15 mouse cellular contexts compared by ENCODE assay signal in genomic region chr4:23787417-23788204, GRCm38 (mm10).
A peak's percentile ranks its signal among the peaks of the same experiment; 100 is the strongest.
DNase-seq lines count a peak whose midpoint lies in the region; ATAC-seq and TF ChIP-seq lines count a peak whose summit lies in the region.
"Had no signal": no experiment of that assay in that cellular context is flagged by ENCODE, and none has a peak within 500 bp of the region (broad histone marks: within the 10 kb centered on the region; RNA-seq: fewer than 3 reads in every experiment).

No protein-coding gene starts in this region.

- H3K4me3 ChIP-seq in forebrain, embryonic 10.5 days = peak overlapping the region; percentile 12; the same call in 1 of the 2 replicates
- no peak overlapping the region for H3K4me3 ChIP-seq in hindbrain, embryonic 14.5 days (replicated peaks; ENCODE audit: low read length)
- H3K4me3 ChIP-seq in midbrain, postnatal 0 days (ENCODE audit: low read depth, low read length) = no peak overlapping the region
- H3K4me3 ChIP-seq: heart, adult 2 months; kidney, embryonic 15.5 days; limb, embryonic 15.5 days; lung, embryonic 15.5 days had no signal

- ATAC-seq in hindbrain, embryonic 14.5 days (ENCODE audit: low FRiP score) = peak; percentile 92
- peak; percentile 56; the same call in 1 of the 2 replicates for ATAC-seq in midbrain, postnatal 0 days (ENCODE audit: low FRiP score)

- intact Hi-C loops in heart, postnatal 14 days (cut with DNase I) = no loop called here

- peaks cover 61% of the 10 kb centered on the region for H3K27me3 ChIP-seq in forebrain, embryonic 10.5 days (ENCODE audit: poor library complexity, severe bottlenecking)
- no peaks in the 10 kb centered on the region for H3K27me3 ChIP-seq in hindbrain, embryonic 14.5 days (ENCODE audit: control insufficient read depth, insufficient read depth, low read length)
- H3K27me3 ChIP-seq in midbrain, postnatal 0 days (ENCODE audit: insufficient read depth, low read length) = no peaks in the 10 kb centered on the region
- H3K27me3 ChIP-seq: kidney, embryonic 15.5 days; limb, embryonic 15.5 days; lung, embryonic 15.5 days had no signal

- H3K4me2 ChIP-seq in hindbrain, embryonic 14.5 days (replicated peaks) = no peak overlapping the region; the same call in 1 of the 2 replicates
- no peak overlapping the region for H3K4me2 ChIP-seq in midbrain, postnatal 0 days (ENCODE audit: low read depth, low read length, poor library complexity, severe bottlenecking)
- H3K4me2 ChIP-seq: kidney, embryonic 15.5 days; limb, embryonic 15.5 days; lung, embryonic 15.5 days had no signal

- H3K27ac ChIP-seq in forebrain, embryonic 10.5 days = peak overlapping the region; percentile 76
- peak overlapping the region; percentile 39 for H3K27ac ChIP-seq in hindbrain, embryonic 14.5 days
- H3K27ac ChIP-seq in midbrain, postnatal 0 days (ENCODE audit: low read depth, low read length) = no peak overlapping the region
- H3K27ac ChIP-seq: heart, adult 2 months; kidney, embryonic 15.5 days; limb, embryonic 15.5 days; lung, embryonic 15.5 days had no signal

- H3K36me3 ChIP-seq in forebrain, embryonic 10.5 days (replicated peaks) = no peaks in the 10 kb centered on the region
- no peaks in the 10 kb centered on the region for H3K36me3 ChIP-seq in hindbrain, embryonic 14.5 days (replicated peaks; ENCODE audit: control insufficient read depth, insufficient read depth)
- H3K36me3 ChIP-seq in midbrain, postnatal 0 days (ENCODE audit: insufficient read depth, low read length) = no peaks in the 10 kb centered on the region
- H3K36me3 ChIP-seq: G1E; kidney, embryonic 15.5 days; limb, embryonic 15.5 days; lung, embryonic 15.5 days had no signal

- H3K4me1 ChIP-seq in forebrain, embryonic 10.5 days = peaks cover 21% of the 10 kb centered on the region
- H3K4me1 ChIP-seq in hindbrain, embryonic 14.5 days (replicated peaks; ENCODE audit: control insufficient read depth, insufficient read depth, low read length) = no peaks in the 10 kb centered on the region
- no peaks in the 10 kb centered on the region for H3K4me1 ChIP-seq in midbrain, postnatal 0 days (ENCODE audit: insufficient read depth, low read length)
- H3K4me1 ChIP-seq: kidney, embryonic 15.5 days; limb, embryonic 15.5 days; lung, embryonic 15.5 days had no signal

- WGBS in forebrain, embryonic 10.5 days = 26% methylated on average over 4 of the region's 4 CpGs
- WGBS in hindbrain, embryonic 14.5 days = 15% methylated on average over 4 of the region's 4 CpGs
- 18% methylated on average over 4 of the region's 4 CpGs for WGBS in midbrain, postnatal 0 days

- DNase-seq in R1 (ENCODE audit: low read depth, low spot score) = peak; percentile 5
- DNase-seq in forebrain, embryonic 10.5 days (ENCODE audit: extremely low spot score, low spot score) = peak; percentile 55
- peak; percentile 61 for DNase-seq in hindbrain, embryonic 14.5 days (ENCODE audit: low spot score)
- peak; percentile 56 for DNase-seq in midbrain, postnatal 0 days (ENCODE audit: low spot score)
- no peak for DNase-seq in T-cell, adult 2 months (ENCODE audit: low spot score)
- no peak for DNase-seq in lung, postnatal 10 days
- DNase-seq in lung, postnatal 25 days (ENCODE audit: low spot score) = no peak
- no peak for DNase-seq in heart, postnatal 14 days
- DNase-seq: heart, adult 2 months; heart, postnatal 36 days; thymus, adult 2 months had no signal

- H3K9ac ChIP-seq in hindbrain, embryonic 14.5 days = no peak overlapping the region
- H3K9ac ChIP-seq in midbrain, postnatal 0 days (replicated peaks; ENCODE audit: low read length, poor library complexity, severe bottlenecking) = no peak overlapping the region
- H3K9ac ChIP-seq: kidney, embryonic 15.5 days; limb, embryonic 15.5 days; lung, embryonic 15.5 days had no signal

- no peak for TF ChIP-seq CTCF in midbrain, postnatal 0 days (IDR thresholded peaks at IDR 0.05)

- H3K9me3 ChIP-seq in forebrain, embryonic 10.5 days = no peaks in the 10 kb centered on the region
- H3K9me3 ChIP-seq in hindbrain, embryonic 14.5 days (ENCODE audit: control insufficient read depth, low read length) = no peaks in the 10 kb centered on the region
- H3K9me3 ChIP-seq in midbrain, postnatal 0 days (ENCODE audit: low read length) = no peaks in the 10 kb centered on the region
- H3K9me3 ChIP-seq: G1E; kidney, embryonic 15.5 days; limb, embryonic 15.5 days; lung, embryonic 15.5 days had no signal

Comparison
In these comparisons a context has a peak if more than half of its experiments do, and no peak if none do; other contexts are left out.
1. DNase-seq: peak in R1 (single experiment), forebrain, embryonic 10.5 days (single experiment), hindbrain, embryonic 14.5 days (single experiment) and midbrain, postnatal 0 days (single experiment); none in T-cell, adult 2 months (single experiment), lung, postnatal 10 days (single experiment), lung, postnatal 25 days (single experiment) and heart, postnatal 14 days (0 of 2).